ENCODE assay signal across 8 mouse cellular contexts in the genomic region with DNA sequence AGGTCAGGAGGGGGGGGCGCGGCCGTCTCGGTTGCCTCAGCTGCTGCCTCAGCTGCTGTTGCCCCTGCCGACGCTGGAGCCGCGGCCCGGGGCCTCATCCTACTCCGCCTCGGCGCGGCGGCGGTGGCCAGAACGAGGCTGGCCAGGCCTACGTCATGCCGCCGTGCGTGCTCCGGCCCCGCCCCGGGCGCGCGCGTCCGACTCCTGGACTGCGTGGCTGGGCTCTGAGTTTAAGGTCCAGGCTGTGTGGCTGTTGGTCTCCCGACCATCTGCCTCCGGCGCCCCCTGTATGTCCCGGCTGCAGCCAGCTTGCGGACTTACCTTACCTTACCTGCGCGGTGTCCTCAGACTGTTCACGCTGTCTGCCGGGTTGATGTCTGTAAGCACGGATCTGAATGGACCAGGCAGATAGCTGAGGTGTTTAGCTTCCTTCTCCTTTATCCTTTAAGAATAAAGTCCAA. TPM values are rescaled to one million over a fixed set of nuclear protein-coding genes. Genes with fewer than 3 reads are reported as not detected.
DNase-seq lines count a peak whose midpoint lies in the region; ATAC-seq lines count a peak whose summit lies in the region.

No protein-coding gene starts in this region.

- peaks cover 3% of the 10 kb centered on the region; the same call in 1 of the 2 replicates for H3K27me3 ChIP-seq in hindbrain, embryonic 14.5 days (ENCODE audit: control insufficient read depth, insufficient read depth, low read length)

- H3K9me3 ChIP-seq in hindbrain, embryonic 14.5 days (ENCODE audit: control insufficient read depth, low read length): no peaks in the 10 kb centered on the region

- peak; percentile 98 for DNase-seq in NIH3T3 (ENCODE audit: low read depth)
- peak; percentile 97 to 98 for DNase-seq in cerebellum, postnatal 10 days
- DNase-seq in frontal cortex, postnatal 14 days (ENCODE audit: low spot score in 2 of 2): peak; percentile 81 to 83
- DNase-seq in hindbrain, embryonic 14.5 days (ENCODE audit: low spot score): peak; percentile 90
- DNase-seq in layer of hippocampus, postnatal 36 days: peak; percentile 87 to 89
- peak; percentile 94 for DNase-seq in lung, postnatal 36 days
- peak; percentile 97 for DNase-seq in retina, postnatal 1 day
- peak; percentile 87 to 90 for DNase-seq in urinary bladder, adult 18-20 months (ENCODE audit: low spot score in 2 of 2)

- H3K27ac ChIP-seq in hindbrain, embryonic 14.5 days: peak overlapping the region; percentile 97

- 0 out of 2 replicates have a peak, but pooled peaks cover 3% of the 10 kb centered on the region for H3K36me3 ChIP-seq in hindbrain, embryonic 14.5 days (replicated peaks; ENCODE audit: control insufficient read depth, insufficient read depth)

- WGBS in hindbrain, embryonic 14.5 days: 0% methylated on average over 36 of the region's 39 CpGs

- H3K9ac ChIP-seq in hindbrain, embryonic 14.5 days: peak overlapping the region; percentile 98

- H3K4me3 ChIP-seq in hindbrain, embryonic 14.5 days (replicated peaks; ENCODE audit: low read length): peak overlapping the region; percentile 99

- peak; percentile 99 for ATAC-seq in hindbrain, embryonic 14.5 days (ENCODE audit: low FRiP score)

- peaks cover 8% of the 10 kb centered on the region for H3K4me1 ChIP-seq in hindbrain, embryonic 14.5 days (replicated peaks; ENCODE audit: control insufficient read depth, insufficient read depth, low read length)

- H3K4me2 ChIP-seq in hindbrain, embryonic 14.5 days (replicated peaks): peak overlapping the region; percentile 60

RNA-seq across cellular contexts. Expression of gene Rnf11, which starts 7.9 kb away (rescaled TPM):
- polyA plus RNA-seq in hindbrain, embryonic 14.5 days (2014; fragmentation: Nextera tagmentation; extraction: Ambion mirVana): 99.2 and 114 TPM in 2 replicates
- total RNA-seq in layer of hippocampus, postnatal 36 days (2021): 100 to 1,000 TPM; 181 to 188 TPM

RNA-seq across cellular contexts. Expression of gene 4930522H14Rik, which starts 54.5 kb away (rescaled TPM):
- not detected in 2 replicates for polyA plus RNA-seq in hindbrain, embryonic 14.5 days (2014; fragmentation: Nextera tagmentation; extraction: Ambion mirVana)
- not detected for total RNA-seq in layer of hippocampus, postnatal 36 days (2021)

Comparison
In these comparisons a context has a peak if more than half of its experiments do, and no peak if none do; other contexts are left out.
1. Peak in every context shown above with its lines: DNase-seq, ATAC-seq, H3K4me3 ChIP-seq and H3K27ac ChIP-seq.